Mouse (Mus musculus): ENCODE measurements around the gene Upk3b. TPM values are rescaled to one million over a fixed set of nuclear protein-coding genes. Genes with fewer than 3 reads are reported as not detected.

Gene Upk3b
- polyA plus RNA-seq, 1 experiment from 2014 or later: 44.4 TPM

DNA sequence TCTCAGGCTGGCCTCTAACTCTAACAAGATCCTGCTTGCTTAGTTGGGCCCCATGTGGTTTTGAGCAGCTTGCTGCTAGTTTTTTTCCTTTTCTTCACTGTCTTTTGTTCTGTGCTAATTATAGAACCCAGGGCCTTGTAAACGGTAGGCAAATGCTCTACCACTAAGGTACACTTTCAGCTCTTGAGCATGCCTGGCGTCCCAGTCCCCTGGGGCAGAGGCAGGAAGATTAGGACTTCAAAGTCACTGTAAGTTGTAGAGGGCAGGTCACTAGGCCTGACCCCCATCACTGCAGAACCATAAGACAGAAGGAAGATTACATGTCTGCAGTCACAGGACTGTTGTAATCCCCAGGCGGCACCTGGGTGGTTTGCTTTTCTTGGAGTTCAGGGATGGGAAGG is 35.5 kb upstream of the Upk3b start:
- WGBS: 35% methylated on average over 3 of the region's 3 CpGs
- Histone ChIP-seq H3K4me3 (ENCODE audit: low read length) (no peak overlapping the region), H3K4me2 (ENCODE audit: low read depth, low read length) (no peak overlapping the region), H3K36me3 (ENCODE audit: control insufficient read depth, insufficient read depth, low read length) (0 out of 2 replicates have a peak, but pooled peaks cover 10% of the 10 kb centered on the region), H3K27ac (ENCODE audit: low read length) (no peak overlapping the region), H3K4me1 (ENCODE audit: control insufficient read depth, insufficient read depth, low read length) (0 out of 2 replicates have a peak, but pooled peaks cover 2% of the 10 kb centered on the region), H3K9me3 (ENCODE audit: control insufficient read depth, low read length) (no peaks in the 10 kb centered on the region), H3K27me3 (replicated peaks; ENCODE audit: control insufficient read depth, insufficient read depth, low read length) (no peaks in the 10 kb centered on the region), H3K9ac (ENCODE audit: low read depth, low read length) (no peak overlapping the region)
- ATAC-seq: no peak

GRCm38 (mm10) chr5:136004537-136004936 is 33.8 kb upstream of the Upk3b start:
- Histone ChIP-seq H3K4me2 (ENCODE audit: low read depth, low read length) (no peak overlapping the region), H3K9me3 (ENCODE audit: control insufficient read depth, low read length) (no peaks in the 10 kb centered on the region), H3K4me1 (ENCODE audit: control insufficient read depth, insufficient read depth, low read length) (0 out of 2 replicates have a peak, but pooled peaks cover 2% of the 10 kb centered on the region), H3K27ac (ENCODE audit: low read length) (no peak overlapping the region), H3K27me3 (replicated peaks; ENCODE audit: control insufficient read depth, insufficient read depth, low read length) (no peaks in the 10 kb centered on the region), H3K4me3 (ENCODE audit: low read length) (no peak overlapping the region), H3K36me3 (ENCODE audit: control insufficient read depth, insufficient read depth, low read length) (0 out of 2 replicates have a peak, but pooled peaks cover 6% of the 10 kb centered on the region), H3K9ac (ENCODE audit: low read depth, low read length) (no peak overlapping the region)
- no peak for ATAC-seq
- WGBS: 78% methylated on average over 4 of the region's 4 CpGs

- 73% methylated on average over 7 of the region's 7 CpGs for WGBS
Observed at GRCm38 (mm10) chr5:136007745-136008144, 30.6 kb upstream of the Upk3b start.

DNA sequence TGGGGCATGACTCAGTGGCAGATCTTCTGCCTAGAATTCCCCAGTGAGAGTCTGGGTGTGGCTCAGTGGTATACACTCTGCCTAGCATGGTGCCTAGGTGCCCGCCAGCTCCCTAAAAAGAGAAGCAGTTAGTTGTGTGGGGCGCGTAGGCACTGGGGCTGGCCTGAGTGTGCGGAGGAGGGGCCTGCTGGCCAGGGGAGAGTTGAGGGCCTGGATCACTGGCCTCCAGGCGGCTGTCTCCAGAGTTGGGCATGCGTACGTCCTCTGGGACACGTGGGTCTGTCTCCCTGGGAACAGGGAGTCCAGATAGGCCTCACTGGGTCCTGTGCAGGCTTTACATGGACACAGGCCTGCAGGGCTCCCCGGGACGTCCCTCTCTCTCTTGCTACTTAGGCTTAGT is 23.4 kb upstream of the Upk3b start:
- H3K4me3 ChIP-seq (ENCODE audit: low read length): no peak overlapping the region
- 0 out of 2 replicates have a peak overlapping the region, but pooled peaks have one; percentile 11 for H3K9ac ChIP-seq (ENCODE audit: low read depth, low read length)
- no peak overlapping the region for H3K4me2 ChIP-seq (ENCODE audit: low read depth, low read length)
- H3K9me3 ChIP-seq (ENCODE audit: control insufficient read depth, low read length): no peaks in the 10 kb centered on the region
- ATAC-seq: no peak
- no peaks in the 10 kb centered on the region for H3K27me3 ChIP-seq (replicated peaks; ENCODE audit: control insufficient read depth, insufficient read depth, low read length)
- H3K27ac ChIP-seq (ENCODE audit: low read length): no peak overlapping the region
- WGBS: 85% methylated on average over 10 of the region's 10 CpGs
- H3K36me3 ChIP-seq (ENCODE audit: control insufficient read depth, insufficient read depth, low read length): peaks cover 9% of the 10 kb centered on the region; the same call in 1 of the 2 replicates
- H3K4me1 ChIP-seq (ENCODE audit: control insufficient read depth, insufficient read depth, low read length): peaks cover 4% of the 10 kb centered on the region; the same call in 1 of the 2 replicates

More at GRCm38 (mm10) chr5:136007745-136008144, 30.6 kb upstream of the Upk3b start:
- Histone ChIP-seq H3K27ac (ENCODE audit: low read length) (no peak overlapping the region), H3K4me1 (ENCODE audit: control insufficient read depth, insufficient read depth, low read length) (no peaks in the 10 kb centered on the region), H3K9me3 (ENCODE audit: control insufficient read depth, low read length) (no peaks in the 10 kb centered on the region), H3K27me3 (replicated peaks; ENCODE audit: control insufficient read depth, insufficient read depth, low read length) (no peaks in the 10 kb centered on the region), H3K4me3 (ENCODE audit: low read length) (no peak overlapping the region), H3K4me2 (ENCODE audit: low read depth, low read length) (no peak overlapping the region), H3K9ac (ENCODE audit: low read depth, low read length) (no peak overlapping the region), H3K36me3 (ENCODE audit: control insufficient read depth, insufficient read depth, low read length) (peaks cover 9% of the 10 kb centered on the region; the same call in 1 of the 2 replicates)
- no peak for ATAC-seq

DNA sequence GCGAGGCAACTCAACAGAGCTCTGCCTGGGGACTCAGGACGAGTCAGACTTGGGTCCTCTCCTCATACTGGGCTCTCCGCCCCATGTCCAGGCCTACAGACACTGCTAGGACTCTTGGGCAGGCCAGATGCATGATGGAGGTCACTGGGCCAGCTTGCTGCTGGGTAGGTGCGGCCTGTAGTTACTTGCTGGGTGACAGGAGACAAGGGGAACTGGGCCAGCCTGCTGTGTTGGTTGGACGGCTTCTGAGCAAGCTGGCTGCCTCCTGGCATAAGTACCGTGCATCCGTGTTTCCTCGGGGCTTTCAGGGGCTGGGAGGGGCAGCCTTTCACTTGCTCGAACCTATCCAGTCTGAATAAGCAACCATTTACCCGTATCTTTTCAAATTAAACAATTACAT is 22.7 kb upstream of the Upk3b start:
- Histone ChIP-seq H3K4me2 (ENCODE audit: low read depth, low read length) (no peak overlapping the region), H3K27me3 (replicated peaks; ENCODE audit: control insufficient read depth, insufficient read depth, low read length) (no peaks in the 10 kb centered on the region), H3K9ac (ENCODE audit: low read depth, low read length) (0 out of 2 replicates have a peak overlapping the region, but pooled peaks have one; percentile 37), H3K4me1 (ENCODE audit: control insufficient read depth, insufficient read depth, low read length) (peaks cover 6% of the 10 kb centered on the region; the same call in 1 of the 2 replicates), H3K9me3 (ENCODE audit: control insufficient read depth, low read length) (no peaks in the 10 kb centered on the region), H3K36me3 (ENCODE audit: control insufficient read depth, insufficient read depth, low read length) (peaks cover 7% of the 10 kb centered on the region; the same call in 1 of the 2 replicates), H3K27ac (ENCODE audit: low read length) (no peak overlapping the region), H3K4me3 (ENCODE audit: low read length) (no peak overlapping the region)
- 76% methylated on average over 10 of the region's 10 CpGs for WGBS
- 0 out of 2 replicates have a peak, but pooled peaks have one; percentile 21 for ATAC-seq

GRCm38 (mm10) chr5:136016014-136016876 is 22.1 kb upstream of the Upk3b start:
- ATAC-seq: peak; percentile 60
- Histone ChIP-seq H3K27ac (ENCODE audit: low read length) (no peak overlapping the region; the same call in 1 of the 2 replicates), H3K27me3 (replicated peaks; ENCODE audit: control insufficient read depth, insufficient read depth, low read length) (no peaks in the 10 kb centered on the region), H3K9me3 (ENCODE audit: control insufficient read depth, low read length) (no peaks in the 10 kb centered on the region), H3K9ac (ENCODE audit: low read depth, low read length) (0 out of 2 replicates have a peak overlapping the region, but pooled peaks have one; percentile 31), H3K4me3 (ENCODE audit: low read length) (no peak overlapping the region), H3K4me1 (ENCODE audit: control insufficient read depth, insufficient read depth, low read length) (peaks cover 6% of the 10 kb centered on the region; the same call in 1 of the 2 replicates), H3K4me2 (ENCODE audit: low read depth, low read length) (no peak overlapping the region), H3K36me3 (ENCODE audit: control insufficient read depth, insufficient read depth, low read length) (peaks cover 6% of the 10 kb centered on the region; the same call in 1 of the 2 replicates)
- 75% methylated on average over 10 of the region's 10 CpGs for WGBS

DNA sequence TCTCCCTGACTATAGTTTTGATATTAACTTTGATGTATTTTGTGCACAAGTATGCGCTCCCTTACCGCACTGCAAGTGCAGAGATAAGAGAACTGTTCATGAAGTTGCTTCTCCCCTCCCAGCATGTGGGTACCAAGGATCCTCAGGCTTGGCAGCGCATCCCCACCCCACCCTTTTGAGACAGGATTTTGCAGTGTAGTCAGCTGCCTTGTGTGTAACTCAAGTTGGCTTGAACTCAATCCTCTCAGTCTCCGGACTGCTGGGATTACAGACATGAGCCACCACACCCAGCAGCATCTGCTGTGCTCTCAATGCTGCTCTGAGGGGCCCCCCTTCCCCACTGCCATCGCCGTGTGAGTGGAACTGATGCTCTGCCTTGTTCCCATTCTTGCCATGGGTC is 21.0 kb upstream of the Upk3b start:
- Histone ChIP-seq H3K27ac (ENCODE audit: low read length) (no peak overlapping the region), H3K36me3 (ENCODE audit: control insufficient read depth, insufficient read depth, low read length) (no peaks in the 10 kb centered on the region; the same call in 1 of the 2 replicates), H3K9me3 (ENCODE audit: control insufficient read depth, low read length) (no peaks in the 10 kb centered on the region), H3K27me3 (replicated peaks; ENCODE audit: control insufficient read depth, insufficient read depth, low read length) (no peaks in the 10 kb centered on the region), H3K9ac (ENCODE audit: low read depth, low read length) (no peak overlapping the region), H3K4me3 (ENCODE audit: low read length) (no peak overlapping the region), H3K4me2 (ENCODE audit: low read depth, low read length) (no peak overlapping the region), H3K4me1 (ENCODE audit: control insufficient read depth, insufficient read depth, low read length) (peaks cover 6% of the 10 kb centered on the region; the same call in 1 of the 2 replicates)
- ATAC-seq: no peak
- WGBS: 86% methylated on average over 6 of the region's 6 CpGs

DNA sequence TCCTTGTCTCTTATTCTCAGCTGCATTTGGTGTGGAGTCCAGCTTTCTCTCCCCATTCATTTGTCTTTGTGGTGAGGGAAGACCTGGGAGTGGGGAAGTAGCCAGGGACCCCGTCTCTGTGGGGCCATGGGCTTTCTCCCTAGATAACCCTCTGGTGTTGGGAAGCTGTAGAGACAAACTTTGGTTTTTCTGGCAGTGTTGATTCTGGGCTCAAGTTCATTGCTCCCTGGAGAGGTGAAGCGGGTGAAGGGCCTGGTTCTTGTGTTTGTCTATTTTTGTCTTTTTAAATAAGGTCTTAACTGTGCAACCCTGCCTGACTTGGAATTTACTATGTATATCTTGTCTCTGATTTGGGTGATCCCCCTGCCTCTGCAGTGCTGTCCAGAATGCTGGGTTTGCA is 19.6 kb upstream of the Upk3b start:
- no peak overlapping the region for H3K27ac ChIP-seq (ENCODE audit: low read length)
- no peaks in the 10 kb centered on the region; the same call in 1 of the 2 replicates for H3K36me3 ChIP-seq (ENCODE audit: control insufficient read depth, insufficient read depth, low read length)
- no peaks in the 10 kb centered on the region for H3K27me3 ChIP-seq (replicated peaks; ENCODE audit: control insufficient read depth, insufficient read depth, low read length)
- no peak overlapping the region for H3K9ac ChIP-seq (ENCODE audit: low read depth, low read length)
- H3K4me2 ChIP-seq (ENCODE audit: low read depth, low read length): no peak overlapping the region
- ATAC-seq: no peak
- no peak overlapping the region for H3K4me3 ChIP-seq (ENCODE audit: low read length)
- peaks cover 6% of the 10 kb centered on the region; the same call in 1 of the 2 replicates for H3K4me1 ChIP-seq (ENCODE audit: control insufficient read depth, insufficient read depth, low read length)
- H3K9me3 ChIP-seq (ENCODE audit: control insufficient read depth, low read length): no peaks in the 10 kb centered on the region
- WGBS: 81% methylated on average over 2 of the region's 2 CpGs

- no peak overlapping the region for H3K4me2 ChIP-seq (ENCODE audit: low read depth, low read length)
- 0 out of 2 replicates have a peak overlapping the region, but pooled peaks have one; percentile 4 for H3K27ac ChIP-seq (ENCODE audit: low read length)
- H3K4me1 ChIP-seq (ENCODE audit: control insufficient read depth, insufficient read depth, low read length): peaks cover 6% of the 10 kb centered on the region; the same call in 1 of the 2 replicates
- no peaks in the 10 kb centered on the region for H3K27me3 ChIP-seq (replicated peaks; ENCODE audit: control insufficient read depth, insufficient read depth, low read length)
- no peak overlapping the region for H3K9ac ChIP-seq (ENCODE audit: low read depth, low read length)
- no peaks in the 10 kb centered on the region; the same call in 1 of the 2 replicates for H3K36me3 ChIP-seq (ENCODE audit: control insufficient read depth, insufficient read depth, low read length)
- ATAC-seq: peak; percentile 24; the same call in 1 of the 2 replicates
- H3K4me3 ChIP-seq (ENCODE audit: low read length): no peak overlapping the region
- no peaks in the 10 kb centered on the region for H3K9me3 ChIP-seq (ENCODE audit: control insufficient read depth, low read length)
- WGBS: 38% methylated on average over 1 of the region's 1 CpGs
Observed at GRCm38 (mm10) chr5:136019907-136020306, 18.4 kb upstream of the Upk3b start.

Data from intestine, embryonic 16.5 days (tissue).